Mouse (Mus musculus): ENCODE results near the gene Styx. TPM values are rescaled to one million over a fixed set of nuclear protein-coding genes. Genes with fewer than 3 reads are reported as not detected.

Styx gene
- polyA plus RNA-seq, 2 experiments = 3.8 to 15.5 TPM

DNA sequence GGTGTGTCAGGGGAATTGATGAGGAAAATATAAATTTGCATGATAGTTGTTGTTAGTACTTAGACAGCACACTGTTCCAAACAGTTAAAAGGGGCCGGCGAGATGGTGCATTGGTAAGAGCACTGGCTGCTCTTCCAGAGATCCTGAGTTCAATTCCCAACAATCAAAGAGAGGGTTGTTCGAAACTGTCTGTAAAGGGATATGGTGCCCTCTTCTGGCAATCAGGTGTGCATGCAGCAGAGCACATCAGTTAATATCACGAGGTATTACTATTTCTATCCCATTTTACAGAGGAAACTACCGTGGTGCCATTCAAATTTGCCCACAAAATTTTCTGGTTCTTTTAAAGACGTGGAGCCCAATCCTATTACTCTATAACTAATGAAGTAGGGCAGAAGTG, 83.3 kb downstream of the Styx start:
- Histone ChIP-seq H3K9me3 (ENCODE audit: control insufficient read depth, low read length) (peaks cover 6% of the 10 kb centered on the region), H3K9ac (replicated peaks) (no peak overlapping the region), H3K4me2 (ENCODE audit: low read depth) (no peak overlapping the region), H3K36me3 (replicated peaks; ENCODE audit: control insufficient read depth, insufficient read depth, low read depth) (no peaks in the 10 kb centered on the region), H3K27ac (no peak overlapping the region), H3K4me1 (replicated peaks; ENCODE audit: control insufficient read depth in 2 of 2, insufficient read depth in 2 of 2, low read length in 1 of 2) (no peaks in the 10 kb centered on the region), H3K27me3 (ENCODE audit: control insufficient read depth, insufficient read depth, low read length) (no peaks in the 10 kb centered on the region), H3K4me3 (ENCODE audit: insufficient read depth in 1 of 2, low read depth in 2 of 2, low read length in 2 of 2) (no peak overlapping the region)
- 42% methylated on average over 6 of the region's 6 CpGs for WGBS (ENCODE audit: insufficient replicate concordance)
- TF ChIP-seq CTCF (IDR thresholded peaks at IDR 0.05; ENCODE audit: low read depth) (peak; percentile 65), EP300 (IDR thresholded peaks at IDR 0.05; ENCODE audit: low read depth) (no peak)
- DNase-seq (ENCODE audit: low read depth in 3 of 3, low spot score in 3 of 3) = no peak
- ATAC-seq (ENCODE audit: insufficient read depth) = no peak

DNA sequence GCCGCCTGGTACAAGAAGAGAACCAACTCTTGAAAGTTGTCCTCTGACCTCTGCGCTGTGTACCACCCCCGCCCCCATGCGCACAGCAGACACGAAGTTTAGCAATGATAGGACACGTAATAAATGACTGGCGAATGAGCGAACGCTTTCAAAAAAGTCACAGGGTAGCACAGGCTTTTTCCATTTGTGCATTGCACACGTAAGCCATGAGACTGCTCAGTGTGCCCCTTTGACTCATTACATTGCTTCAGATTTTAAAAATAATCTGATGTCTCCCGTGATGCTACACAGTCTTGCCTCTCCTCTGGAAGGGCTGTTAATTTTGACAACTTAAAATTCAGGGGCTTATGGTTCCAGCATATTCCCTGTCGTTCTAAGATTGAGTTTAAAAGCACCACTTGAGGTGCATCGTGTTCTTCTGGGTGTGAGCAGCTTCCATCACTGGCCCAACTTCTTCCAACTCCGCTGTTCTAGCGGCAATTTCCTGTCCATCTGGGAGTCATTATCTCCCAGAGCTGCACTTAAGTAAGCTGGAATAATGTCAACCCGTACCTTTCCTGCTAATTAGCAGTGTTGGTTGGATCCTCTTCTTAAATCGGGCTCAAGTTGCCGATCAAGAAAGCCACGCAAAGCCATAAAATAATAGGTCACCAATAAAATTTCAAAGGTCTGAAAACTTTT, 87.5 kb downstream of the Styx start:
- ATAC-seq (ENCODE audit: insufficient read depth) (no peak), DNase-seq (ENCODE audit: low read depth in 3 of 3, low spot score in 3 of 3) (no peak)
- Histone ChIP-seq H3K4me3 (ENCODE audit: insufficient read depth in 1 of 2, low read depth in 2 of 2, low read length in 2 of 2) (no peak overlapping the region), H3K27ac (no peak overlapping the region), H3K9ac (replicated peaks) (no peak overlapping the region), H3K9me3 (ENCODE audit: control insufficient read depth, low read length) (no peaks in the 10 kb centered on the region), H3K4me2 (ENCODE audit: low read depth) (no peak overlapping the region), H3K4me1 (replicated peaks; ENCODE audit: control insufficient read depth in 2 of 2, insufficient read depth in 2 of 2, low read length in 1 of 2) (peaks cover 0 to 5% of the 10 kb centered on the region in 2 experiments; a peak in 1 of 4 replicates), H3K36me3 (replicated peaks; ENCODE audit: control insufficient read depth, insufficient read depth, low read depth) (no peaks in the 10 kb centered on the region), H3K27me3 (ENCODE audit: control insufficient read depth, insufficient read depth, low read length) (no peaks in the 10 kb centered on the region)
- WGBS (ENCODE audit: insufficient replicate concordance) = 67% methylated on average over 19 of the region's 19 CpGs
- TF ChIP-seq EP300 (IDR thresholded peaks at IDR 0.05; ENCODE audit: low read depth) = no peak
- no peak for TF ChIP-seq CTCF (IDR thresholded peaks at IDR 0.05; ENCODE audit: low read depth)

DNA sequence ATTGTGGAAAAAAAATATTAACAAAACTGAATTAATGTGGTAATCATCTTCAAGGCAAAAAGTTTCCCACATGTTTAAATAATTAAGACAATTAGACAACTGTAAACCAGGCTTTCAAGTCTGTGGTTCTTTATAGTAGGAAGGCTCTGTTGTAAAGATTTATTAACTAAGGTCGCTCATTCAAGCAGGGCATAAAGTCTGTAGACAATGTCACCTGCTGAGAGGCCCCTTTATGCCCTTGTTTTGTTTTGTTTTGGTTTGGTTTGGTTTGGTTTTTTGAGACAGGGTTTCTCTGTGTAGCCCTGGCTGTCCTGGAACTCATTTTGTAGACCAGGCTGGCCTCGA, 88.0 kb downstream of the Styx start:
- 83% methylated on average over 2 of the region's 2 CpGs for WGBS (ENCODE audit: insufficient replicate concordance)

DNA sequence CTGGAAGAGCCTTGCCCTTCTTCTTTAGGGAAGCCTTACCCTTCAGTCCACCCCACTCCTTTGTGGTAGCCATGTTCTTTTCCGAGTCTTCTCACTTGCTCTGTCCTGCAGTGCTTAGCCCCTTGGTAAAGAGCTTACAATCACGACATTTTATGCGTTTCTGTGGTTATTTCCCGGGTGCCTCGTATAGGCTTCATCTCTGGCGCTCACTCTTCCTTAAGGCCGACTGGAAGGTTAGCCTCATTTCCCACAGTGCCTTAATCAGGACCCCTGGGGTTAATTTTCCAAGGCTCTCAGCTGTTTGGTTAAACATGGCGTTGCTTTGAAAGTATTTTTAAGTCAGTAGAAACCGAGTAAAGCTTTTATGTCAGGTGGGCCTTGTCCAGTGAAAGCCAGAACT, 88.5 kb downstream of the Styx start:
- no peak for ATAC-seq (ENCODE audit: insufficient read depth)
- Histone ChIP-seq H3K4me3 (ENCODE audit: insufficient read depth in 1 of 2, low read depth in 2 of 2, low read length in 2 of 2) (no peak overlapping the region), H3K27me3 (ENCODE audit: control insufficient read depth, insufficient read depth, low read length) (no peaks in the 10 kb centered on the region), H3K36me3 (replicated peaks; ENCODE audit: control insufficient read depth, insufficient read depth, low read depth) (no peaks in the 10 kb centered on the region), H3K4me2 (ENCODE audit: low read depth) (no peak overlapping the region), H3K4me1 (replicated peaks; ENCODE audit: control insufficient read depth in 2 of 2, insufficient read depth in 2 of 2, low read length in 1 of 2) (peaks cover 0 to 8% of the 10 kb centered on the region in 2 experiments; a peak in 1 of 4 replicates), H3K27ac (no peak overlapping the region), H3K9ac (replicated peaks) (no peak overlapping the region), H3K9me3 (ENCODE audit: control insufficient read depth, low read length) (no peaks in the 10 kb centered on the region)
- no peak for DNase-seq (ENCODE audit: low read depth in 3 of 3, low spot score in 3 of 3)
- TF ChIP-seq EP300 (IDR thresholded peaks at IDR 0.05; ENCODE audit: low read depth) (no peak), CTCF (IDR thresholded peaks at IDR 0.05; ENCODE audit: low read depth) (no peak)
- WGBS (ENCODE audit: insufficient replicate concordance) = 64% methylated on average over 9 of the region's 9 CpGs

More for the DNA sequence above, 88.0 kb downstream of the Styx start:
- H3K4me3 ChIP-seq (ENCODE audit: insufficient read depth in 1 of 2, low read depth in 2 of 2, low read length in 2 of 2) = no peak overlapping the region
- H3K27ac ChIP-seq = no peak overlapping the region
- no peak overlapping the region for H3K4me2 ChIP-seq (ENCODE audit: low read depth)
- H3K9me3 ChIP-seq (ENCODE audit: control insufficient read depth, low read length) = no peaks in the 10 kb centered on the region
- no peak for DNase-seq (ENCODE audit: low read depth in 3 of 3, low spot score in 3 of 3)
- no peak for ATAC-seq (ENCODE audit: insufficient read depth)
- no peak overlapping the region for H3K9ac ChIP-seq (replicated peaks)
- peaks cover 0 to 8% of the 10 kb centered on the region in 2 experiments; a peak in 1 of 4 replicates for H3K4me1 ChIP-seq (replicated peaks; ENCODE audit: control insufficient read depth in 2 of 2, insufficient read depth in 2 of 2, low read length in 1 of 2)
- H3K36me3 ChIP-seq (replicated peaks; ENCODE audit: control insufficient read depth, insufficient read depth, low read depth) = no peaks in the 10 kb centered on the region
- H3K27me3 ChIP-seq (ENCODE audit: control insufficient read depth, insufficient read depth, low read length) = no peaks in the 10 kb centered on the region
- TF ChIP-seq CTCF (IDR thresholded peaks at IDR 0.05; ENCODE audit: low read depth) (no peak), EP300 (IDR thresholded peaks at IDR 0.05; ENCODE audit: low read depth) (no peak)

DNA sequence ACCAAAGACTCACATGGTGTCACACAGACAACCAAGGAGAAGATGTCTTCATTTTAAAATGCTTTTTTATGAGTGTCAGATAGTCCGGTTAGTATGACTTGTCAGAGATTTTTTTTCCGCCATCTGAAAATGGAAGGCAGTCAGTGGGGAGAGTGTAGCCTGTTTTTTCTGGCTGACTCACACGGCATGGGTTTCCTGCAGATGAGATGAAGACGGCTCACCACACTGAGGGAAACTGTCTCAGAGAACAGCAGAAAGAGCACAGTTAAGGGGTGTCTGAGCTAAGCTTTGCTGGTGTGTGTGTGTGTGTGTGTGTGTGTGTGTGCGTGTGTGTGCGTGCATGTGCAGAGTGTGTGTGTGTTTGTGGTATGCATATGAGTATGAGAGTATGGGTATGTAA, 90.4 kb downstream of the Styx start:
- no peak overlapping the region for H3K4me2 ChIP-seq (ENCODE audit: low read depth)
- DNase-seq (ENCODE audit: low read depth in 3 of 3, low spot score in 3 of 3) (no peak), ATAC-seq (ENCODE audit: insufficient read depth) (no peak)
- 57% methylated on average over 6 of the region's 6 CpGs for WGBS (ENCODE audit: insufficient replicate concordance)
- H3K4me1 ChIP-seq (replicated peaks; ENCODE audit: control insufficient read depth in 2 of 2, insufficient read depth in 2 of 2, low read length in 1 of 2) = peaks cover 10 to 21% of the 10 kb centered on the region in 2 experiments; a peak in 3 of 4 replicates
- TF ChIP-seq EP300 (IDR thresholded peaks at IDR 0.05; ENCODE audit: low read depth) (no peak), CTCF (IDR thresholded peaks at IDR 0.05; ENCODE audit: low read depth) (no peak)
- H3K4me3 ChIP-seq (ENCODE audit: insufficient read depth in 1 of 2, low read depth in 2 of 2, low read length in 2 of 2) = no peak overlapping the region
- no peaks in the 10 kb centered on the region for H3K27me3 ChIP-seq (ENCODE audit: control insufficient read depth, insufficient read depth, low read length)
- no peak overlapping the region for H3K27ac ChIP-seq
- H3K36me3 ChIP-seq (replicated peaks; ENCODE audit: control insufficient read depth, insufficient read depth, low read depth) = no peaks in the 10 kb centered on the region
- H3K9me3 ChIP-seq (ENCODE audit: control insufficient read depth, low read length) = no peaks in the 10 kb centered on the region
- no peak overlapping the region for H3K9ac ChIP-seq (replicated peaks)
